In the genomic region with DNA sequence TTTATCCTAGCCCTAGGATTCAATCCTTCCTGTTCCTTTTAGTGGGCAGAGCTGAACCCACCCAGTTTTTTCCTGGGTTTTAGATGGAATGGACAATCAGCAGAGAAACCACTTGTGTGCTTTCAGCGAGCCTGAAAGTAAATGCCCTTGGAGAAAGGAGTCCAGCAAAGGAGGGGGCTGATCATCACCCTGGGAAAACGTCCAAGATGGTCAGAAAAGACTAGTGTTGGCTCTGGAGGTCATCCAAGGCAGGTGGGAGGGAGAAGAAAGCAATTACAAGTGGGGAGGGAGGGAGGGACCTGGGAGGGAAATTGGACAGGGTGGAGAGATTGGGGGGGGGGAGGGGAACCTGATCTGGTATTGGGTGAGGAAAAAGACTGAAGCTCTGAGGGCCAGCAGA, we compare ENCODE assay signal across 14 mouse cellular contexts. TPM values are rescaled to one million over a fixed set of nuclear protein-coding genes. Genes with fewer than 3 reads are reported as not detected.
DNase-seq lines count a peak whose midpoint lies in the region; ATAC-seq lines count a peak whose summit lies in the region.
"Had no signal": no experiment of that assay in that cellular context is flagged by ENCODE, and none has a peak within 500 bp of the region (broad histone marks: within the 10 kb centered on the region; RNA-seq: fewer than 3 reads in every experiment).

No protein-coding gene starts in this region.

- DNase-seq in forebrain, embryonic 14.5 days (ENCODE audit: low spot score), result peak; percentile 39
- DNase-seq in kidney, adult 11 months, result peak; percentile 40
- peak; percentile 12 for DNase-seq in midbrain, embryonic 11.5 days (ENCODE audit: low spot score, missing footprints)
- no peak for DNase-seq in right cerebral cortex, adult 2 months (ENCODE audit: low spot score in 2 of 2)
- DNase-seq: retina, postnatal 1 day; thymus, adult 18-20 months had no signal

- WGBS in forebrain, embryonic 14.5 days, result 27% methylated on average over 2 of the region's 2 CpGs
- WGBS in forebrain, embryonic 16.5 days, result 17% methylated on average over 2 of the region's 2 CpGs
- WGBS in kidney, embryonic 16.5 days, result 14% methylated on average over 2 of the region's 2 CpGs
- 67% methylated on average over 2 of the region's 2 CpGs for WGBS in midbrain, embryonic 11.5 days
- 48% methylated on average over 2 of the region's 2 CpGs for WGBS in midbrain, embryonic 16.5 days
- WGBS in limb, embryonic 15.5 days, result 22% methylated on average over 2 of the region's 2 CpGs

- no peak overlapping the region for H3K4me3 ChIP-seq in forebrain, embryonic 14.5 days (ENCODE audit: low read depth, low read length)
- H3K4me3 ChIP-seq in forebrain, embryonic 16.5 days (replicated peaks; ENCODE audit: low read length), result no peak overlapping the region
- H3K4me3 ChIP-seq in kidney, embryonic 16.5 days (ENCODE audit: low read length), result no peak overlapping the region
- H3K4me3 ChIP-seq in midbrain, embryonic 11.5 days (ENCODE audit: low read depth, low read length), result no peak overlapping the region
- no peak overlapping the region for H3K4me3 ChIP-seq in midbrain, embryonic 16.5 days (ENCODE audit: low read depth, low read length)
- no peak overlapping the region for H3K4me3 ChIP-seq in limb, embryonic 15.5 days
- H3K4me3 ChIP-seq: erythroblast, embryonic 14.5 days; liver, embryonic 15.5 days; midbrain, embryonic 10.5 days; neural tube, embryonic 12.5 days had no signal

- H3K4me2 ChIP-seq in forebrain, embryonic 14.5 days (ENCODE audit: low read length), result no peak overlapping the region
- H3K4me2 ChIP-seq in forebrain, embryonic 16.5 days (ENCODE audit: low read length), result no peak overlapping the region
- H3K4me2 ChIP-seq in kidney, embryonic 16.5 days (replicated peaks; ENCODE audit: low read depth, low read length), result no peak overlapping the region
- H3K4me2 ChIP-seq in midbrain, embryonic 11.5 days, result no peak overlapping the region
- H3K4me2 ChIP-seq in midbrain, embryonic 16.5 days (ENCODE audit: low read length), result no peak overlapping the region
- no peak overlapping the region for H3K4me2 ChIP-seq in limb, embryonic 15.5 days
- H3K4me2 ChIP-seq: liver, embryonic 15.5 days; neural tube, embryonic 12.5 days had no signal

- ATAC-seq in forebrain, embryonic 14.5 days, result no peak
- ATAC-seq in forebrain, embryonic 16.5 days, result no peak
- ATAC-seq in kidney, embryonic 16.5 days (ENCODE audit: low FRiP score, low TSS enrichment), result no peak
- no peak for ATAC-seq in midbrain, embryonic 11.5 days (ENCODE audit: low FRiP score)
- ATAC-seq in midbrain, embryonic 16.5 days, result no peak
- ATAC-seq in limb, embryonic 15.5 days (ENCODE audit: insufficient number of reproducible peaks, low FRiP score, low TSS enrichment, low read depth), result no peak

- no peaks in the 10 kb centered on the region for H3K4me1 ChIP-seq in forebrain, embryonic 14.5 days (ENCODE audit: control insufficient read depth, insufficient read depth, low read length)
- no peaks in the 10 kb centered on the region; the same call in 1 of the 2 replicates for H3K4me1 ChIP-seq in forebrain, embryonic 16.5 days (replicated peaks; ENCODE audit: control insufficient read depth, insufficient read depth, low read length)
- H3K4me1 ChIP-seq in kidney, embryonic 16.5 days (ENCODE audit: insufficient read depth, low read length), result peaks cover 23% of the 10 kb centered on the region
- no peaks in the 10 kb centered on the region for H3K4me1 ChIP-seq in midbrain, embryonic 11.5 days (ENCODE audit: control insufficient read depth, insufficient read depth, low read length)
- no peaks in the 10 kb centered on the region for H3K4me1 ChIP-seq in midbrain, embryonic 16.5 days (ENCODE audit: control insufficient read depth, insufficient read depth, low read length)
- peaks cover 32% of the 10 kb centered on the region for H3K4me1 ChIP-seq in limb, embryonic 15.5 days
- H3K4me1 ChIP-seq: neural tube, embryonic 12.5 days had no signal

- H3K36me3 ChIP-seq in forebrain, embryonic 14.5 days (ENCODE audit: control insufficient read depth, insufficient read depth, low read length), result no peaks in the 10 kb centered on the region
- no peaks in the 10 kb centered on the region for H3K36me3 ChIP-seq in forebrain, embryonic 16.5 days (ENCODE audit: control insufficient read depth, insufficient read depth)
- H3K36me3 ChIP-seq in kidney, embryonic 16.5 days (ENCODE audit: insufficient read depth, low read length), result no peaks in the 10 kb centered on the region
- H3K36me3 ChIP-seq in midbrain, embryonic 11.5 days (ENCODE audit: control insufficient read depth, insufficient read depth, low read length), result no peaks in the 10 kb centered on the region
- H3K36me3 ChIP-seq in midbrain, embryonic 16.5 days (ENCODE audit: control insufficient read depth, insufficient read depth, low read length), result no peaks in the 10 kb centered on the region
- H3K36me3 ChIP-seq in limb, embryonic 15.5 days, result no peaks in the 10 kb centered on the region
- H3K36me3 ChIP-seq: liver, embryonic 15.5 days; midbrain, embryonic 10.5 days; neural tube, embryonic 12.5 days had no signal

- no peaks in the 10 kb centered on the region for H3K9me3 ChIP-seq in forebrain, embryonic 14.5 days (replicated peaks; ENCODE audit: control insufficient read depth, low read length)
- H3K9me3 ChIP-seq in forebrain, embryonic 16.5 days (ENCODE audit: control insufficient read depth, low read length), result no peaks in the 10 kb centered on the region
- H3K9me3 ChIP-seq in kidney, embryonic 16.5 days (ENCODE audit: low read length), result no peaks in the 10 kb centered on the region
- H3K9me3 ChIP-seq in midbrain, embryonic 11.5 days (ENCODE audit: control insufficient read depth, low read length), result no peaks in the 10 kb centered on the region
- no peaks in the 10 kb centered on the region for H3K9me3 ChIP-seq in midbrain, embryonic 16.5 days (replicated peaks; ENCODE audit: control insufficient read depth, low read length, poor library complexity, severe bottlenecking)
- H3K9me3 ChIP-seq in limb, embryonic 15.5 days, result no peaks in the 10 kb centered on the region
- H3K9me3 ChIP-seq: liver, embryonic 15.5 days; midbrain, embryonic 10.5 days; neural tube, embryonic 12.5 days had no signal

- H3K9ac ChIP-seq in forebrain, embryonic 14.5 days (ENCODE audit: low read length), result no peak overlapping the region
- H3K9ac ChIP-seq in forebrain, embryonic 16.5 days (replicated peaks; ENCODE audit: low read depth, low read length), result no peak overlapping the region
- no peak overlapping the region for H3K9ac ChIP-seq in kidney, embryonic 16.5 days (replicated peaks; ENCODE audit: low read length)
- no peak overlapping the region for H3K9ac ChIP-seq in midbrain, embryonic 11.5 days (ENCODE audit: low read length)
- H3K9ac ChIP-seq in midbrain, embryonic 16.5 days (ENCODE audit: low read depth, low read length), result no peak overlapping the region
- no peak overlapping the region for H3K9ac ChIP-seq in limb, embryonic 15.5 days
- H3K9ac ChIP-seq: liver, embryonic 15.5 days; neural tube, embryonic 12.5 days had no signal

- H3K27ac ChIP-seq in forebrain, embryonic 14.5 days (ENCODE audit: low read depth, low read length), result no peak overlapping the region
- H3K27ac ChIP-seq in forebrain, embryonic 16.5 days (ENCODE audit: low read length), result no peak overlapping the region
- H3K27ac ChIP-seq in kidney, embryonic 16.5 days (ENCODE audit: low read length), result no peak overlapping the region
- no peak overlapping the region for H3K27ac ChIP-seq in midbrain, embryonic 11.5 days (ENCODE audit: low read depth, low read length)
- no peak overlapping the region for H3K27ac ChIP-seq in midbrain, embryonic 16.5 days (ENCODE audit: low read length)
- H3K27ac ChIP-seq in limb, embryonic 15.5 days, result peak overlapping the region; percentile 30; the same call in 1 of the 2 replicates
- H3K27ac ChIP-seq: liver, embryonic 15.5 days; midbrain, embryonic 10.5 days; neural tube, embryonic 12.5 days had no signal

- H3K27me3 ChIP-seq in forebrain, embryonic 14.5 days (replicated peaks; ENCODE audit: control insufficient read depth, insufficient read depth, low read length), result no peaks in the 10 kb centered on the region
- no peaks in the 10 kb centered on the region for H3K27me3 ChIP-seq in forebrain, embryonic 16.5 days (replicated peaks; ENCODE audit: control insufficient read depth, insufficient read depth, low read length)
- H3K27me3 ChIP-seq in kidney, embryonic 16.5 days (ENCODE audit: insufficient read depth, low read length), result no peaks in the 10 kb centered on the region
- no peaks in the 10 kb centered on the region for H3K27me3 ChIP-seq in midbrain, embryonic 11.5 days (ENCODE audit: control insufficient read depth, insufficient read depth, low read length)
- H3K27me3 ChIP-seq in midbrain, embryonic 16.5 days (ENCODE audit: control insufficient read depth, insufficient read depth, low read depth, low read length), result no peaks in the 10 kb centered on the region
- H3K27me3 ChIP-seq in limb, embryonic 15.5 days, result no peaks in the 10 kb centered on the region
- H3K27me3 ChIP-seq: liver, embryonic 15.5 days; neural tube, embryonic 12.5 days had no signal

RNA-seq across cellular contexts. Expression of a gene that starts 55.6 kb away (rescaled TPM):
- 0.43 and 0.78 TPM in 2 replicates for polyA plus RNA-seq in forebrain, embryonic 14.5 days (2014; fragmentation: Nextera tagmentation; extraction: Ambion mirVana)
- polyA plus RNA-seq in forebrain, embryonic 16.5 days (2015; fragmentation: Nextera tagmentation; extraction: Ambion mirVana), result 0.56 and 0.86 TPM in 2 replicates
- polyA plus RNA-seq in kidney, embryonic 16.5 days (2015; fragmentation: Nextera tagmentation; extraction: Ambion mirVana), result 0.96 and 1.1 TPM in 2 replicates
- 0.75 and 0.87 TPM in 2 replicates for polyA plus RNA-seq in midbrain, embryonic 11.5 days (2014; fragmentation: Nextera tagmentation; extraction: Ambion mirVana)
- polyA plus RNA-seq in midbrain, embryonic 16.5 days (2015; fragmentation: Nextera tagmentation; extraction: Ambion mirVana), result 0.73 and 0.85 TPM in 2 replicates
- 0.62 and 0.67 TPM in 2 replicates for polyA plus RNA-seq in limb, embryonic 15.5 days (2015; fragmentation: Nextera tagmentation; extraction: Ambion mirVana)
- polyA plus RNA-seq: erythroblast, embryonic 14.5 days had no signal

Comparison
In these comparisons a context has a peak if more than half of its experiments do, and no peak if none do; other contexts are left out.
1. DNase-seq: peak in forebrain, embryonic 14.5 days (single experiment), kidney, adult 11 months (single experiment) and midbrain, embryonic 11.5 days (single experiment); none in right cerebral cortex, adult 2 months (0 of 2).